15 mouse cellular contexts compared by ENCODE assay signal in the genomic region with DNA sequence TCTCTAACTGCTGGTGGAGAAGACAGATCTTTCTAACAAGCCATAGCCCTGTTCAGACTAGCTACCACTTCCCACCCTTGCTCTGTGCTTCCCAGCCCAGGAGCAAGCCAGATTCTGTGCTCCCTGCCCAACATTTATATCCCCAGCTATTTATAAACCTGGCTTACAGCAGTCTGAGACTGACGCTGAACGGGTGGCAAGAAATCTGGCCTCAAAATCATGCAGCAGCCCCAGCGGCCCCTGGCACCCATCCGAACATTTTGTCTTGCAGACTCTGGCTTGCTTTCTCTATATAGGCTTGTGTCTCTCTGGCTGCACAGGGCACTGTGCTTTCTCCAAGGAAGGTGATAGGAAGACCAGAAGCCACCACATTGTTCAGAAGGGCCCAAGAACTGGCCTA. TPM values are rescaled to one million over a fixed set of nuclear protein-coding genes. Genes with fewer than 3 reads are reported as not detected.
DNase-seq lines count a peak whose midpoint lies in the region; ATAC-seq and TF ChIP-seq lines count a peak whose summit lies in the region.
"Had no signal": no experiment of that assay in that cellular context is flagged by ENCODE, and none has a peak within 500 bp of the region (broad histone marks: within the 10 kb centered on the region; RNA-seq: fewer than 3 reads in every experiment).

No protein-coding gene starts in this region.

- H3K4me2 ChIP-seq in stomach, postnatal 0 days (replicated peaks; ENCODE audit: low read depth), result no peak overlapping the region
- H3K4me2 ChIP-seq: embryonic facial prominence, embryonic 12.5 days; liver, embryonic 15.5 days had no signal

- DNase-seq in adrenal gland, postnatal 25 days, result peak; percentile 23
- no peak for DNase-seq in adrenal gland, postnatal 4 days (ENCODE audit: low spot score in 2 of 2)
- DNase-seq in lung, postnatal 36 days, result peak; percentile 12
- no peak for DNase-seq in lung, adult 18-20 months
- DNase-seq in heart, postnatal 14 days, result peak; percentile 34 to 50
- DNase-seq in stomach, postnatal 0 days (ENCODE audit: low spot score), result peak; percentile 22
- DNase-seq in kidney, postnatal 4 days, result no peak
- no peak for DNase-seq in urinary bladder, postnatal 10 days (ENCODE audit: low spot score)
- DNase-seq: spleen, adult 18-20 months had no signal

- TF ChIP-seq EP300 in stomach, postnatal 0 days (optimal IDR thresholded peaks at IDR 0.05), result no peak

- H3K4me1 ChIP-seq in stomach, postnatal 0 days (replicated peaks; ENCODE audit: control insufficient read depth, insufficient read depth), result no peaks in the 10 kb centered on the region; the same call in 1 of the 2 replicates
- H3K4me1 ChIP-seq: liver, embryonic 15.5 days had no signal

- no peaks in the 10 kb centered on the region for H3K36me3 ChIP-seq in stomach, postnatal 0 days (ENCODE audit: control insufficient read depth, insufficient read depth, low read length)
- H3K36me3 ChIP-seq: embryonic facial prominence, embryonic 12.5 days; hindbrain, embryonic 10.5 days; liver, embryonic 15.5 days had no signal

- H3K9me3 ChIP-seq in stomach, postnatal 0 days (ENCODE audit: control insufficient read depth, low read length), result no peaks in the 10 kb centered on the region
- H3K9me3 ChIP-seq: embryonic facial prominence, embryonic 12.5 days; hindbrain, embryonic 10.5 days; liver, embryonic 15.5 days had no signal

- no peak overlapping the region for H3K4me3 ChIP-seq in stomach, postnatal 0 days (ENCODE audit: low read depth, low read length)
- H3K4me3 ChIP-seq: embryonic facial prominence, embryonic 12.5 days; hindbrain, embryonic 10.5 days; liver, embryonic 15.5 days; myocyte had no signal

- 0 out of 2 replicates have a peak overlapping the region, but pooled peaks have one; percentile 30 for H3K27ac ChIP-seq in stomach, postnatal 0 days (replicated peaks)
- H3K27ac ChIP-seq: embryonic facial prominence, embryonic 12.5 days; hindbrain, embryonic 10.5 days; kidney, postnatal 0 days; liver, embryonic 15.5 days had no signal

- no peak overlapping the region for H3K9ac ChIP-seq in stomach, postnatal 0 days (ENCODE audit: low read length)
- H3K9ac ChIP-seq: embryonic facial prominence, embryonic 12.5 days; liver, embryonic 15.5 days had no signal

- intact Hi-C loops in heart, postnatal 14 days (cut with DNase I), result loop anchor here (5.0 kb wide), 1 partner anchor 159 kb away; no protein-coding TSS in a partner anchor

- no peak for TF ChIP-seq CTCF in stomach, postnatal 0 days (IDR thresholded peaks at IDR 0.05; ENCODE audit: low read depth)

- no peak for ATAC-seq in stomach, postnatal 0 days (ENCODE audit: low FRiP score, low TSS enrichment)
- ATAC-seq: Patski had no signal

- H3K27me3 ChIP-seq in stomach, postnatal 0 days (ENCODE audit: control insufficient read depth, insufficient read depth, low read length), result no peaks in the 10 kb centered on the region
- H3K27me3 ChIP-seq: embryonic facial prominence, embryonic 12.5 days; liver, embryonic 15.5 days; Patski had no signal

- WGBS in stomach, postnatal 0 days, result 74% methylated on average over 4 of the region's 4 CpGs

RNA-seq across cellular contexts. Expression of a gene that starts 45.0 kb away (rescaled TPM):
- total RNA-seq in adrenal gland, postnatal 25 days (2021), result 11.1 and 15.0 TPM in 2 replicates
- total RNA-seq in adrenal gland, postnatal 4 days (2021), result 10 to 100 TPM; 16.0 to 16.9 TPM
- 10 to 100 TPM; 10.2 to 10.7 TPM for total RNA-seq in heart, postnatal 14 days (2021)
- 0.67 and 0.94 TPM in 2 replicates for polyA plus RNA-seq in stomach, postnatal 0 days (2015; fragmentation: Nextera tagmentation; extraction: Ambion mirVana)

Comparison
In these comparisons a context has a peak if more than half of its experiments do, and no peak if none do; other contexts are left out.
1. DNase-seq: peak in adrenal gland, postnatal 25 days (single experiment), lung, postnatal 36 days (single experiment), heart, postnatal 14 days (2 of 2) and stomach, postnatal 0 days (single experiment); none in adrenal gland, postnatal 4 days (0 of 2), lung, adult 18-20 months (0 of 2), kidney, postnatal 4 days (0 of 2) and urinary bladder, postnatal 10 days (single experiment).